In the genomic region with DNA sequence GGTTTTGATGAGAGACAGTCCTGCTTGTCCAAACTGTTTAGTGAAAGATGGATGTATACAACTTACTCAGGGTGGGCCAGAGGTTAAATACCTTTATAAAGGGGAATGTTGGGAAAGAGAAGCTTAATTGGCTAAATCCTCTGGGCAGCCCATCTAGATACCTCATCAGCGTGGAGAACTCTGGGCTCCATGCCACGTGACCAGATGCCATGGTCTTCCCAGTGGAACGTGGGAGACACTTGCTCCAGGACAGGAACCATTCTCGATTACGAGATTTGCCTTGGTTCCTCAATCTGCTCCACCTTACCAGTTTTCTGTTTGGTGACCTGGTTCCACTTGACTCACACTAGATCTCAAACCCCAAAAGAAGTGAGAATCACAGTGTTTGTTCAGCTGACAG, we compare ENCODE assay signal across 16 mouse cellular contexts.
"Had no signal": no experiment of that assay in that cellular context is flagged by ENCODE, and none has a peak within 500 bp of the region (broad histone marks: within the 10 kb centered on the region; RNA-seq: fewer than 3 reads in every experiment).

No protein-coding gene starts in this region.

- DNase-seq: kidney, postnatal 10 days; kidney, postnatal 4 days; lung, embryonic 14.5 days; lung, postnatal 10 days; lung, postnatal 4 days; midbrain, embryonic 14.5 days; retina, postnatal 1 day; right cerebral cortex, postnatal 4 days; spleen, adult 18-20 months; thymus, adult 18-20 months; thymus, postnatal 14 days had no signal

- H3K4me3 ChIP-seq: layer of hippocampus, adult 2 months; limb, embryonic 15.5 days; liver, embryonic 12.5 days; midbrain, embryonic 10.5 days; neural tube, embryonic 13.5 days had no signal

- H3K27ac ChIP-seq: layer of hippocampus, adult 2 months; limb, embryonic 15.5 days; liver, embryonic 12.5 days; midbrain, embryonic 10.5 days; neural tube, embryonic 13.5 days had no signal

- H3K27me3 ChIP-seq: limb, embryonic 15.5 days; liver, embryonic 12.5 days; neural tube, embryonic 13.5 days had no signal

- H3K9me3 ChIP-seq: limb, embryonic 15.5 days; liver, embryonic 12.5 days; neural tube, embryonic 13.5 days had no signal

- H3K4me1 ChIP-seq: limb, embryonic 15.5 days; liver, embryonic 12.5 days; midbrain, embryonic 10.5 days; neural tube, embryonic 13.5 days had no signal

- H3K4me2 ChIP-seq: limb, embryonic 15.5 days; liver, embryonic 12.5 days; lung, embryonic 14.5 days; neural tube, embryonic 13.5 days had no signal

- ATAC-seq: liver, embryonic 12.5 days had no signal

- H3K9ac ChIP-seq: limb, embryonic 15.5 days; liver, embryonic 12.5 days; lung, embryonic 14.5 days; neural tube, embryonic 13.5 days had no signal
